Mouse (Mus musculus) telencephalon, adult 2 months (tissue): ENCODE data around the gene Tle6.

Experiments
- DNase-seq: peaks from one replicate; pipeline ENCODE4 v3.0.0-alpha.2; 2011; ENCODE audit warnings: low read depth, low spot score

Tle6 gene

DNA sequence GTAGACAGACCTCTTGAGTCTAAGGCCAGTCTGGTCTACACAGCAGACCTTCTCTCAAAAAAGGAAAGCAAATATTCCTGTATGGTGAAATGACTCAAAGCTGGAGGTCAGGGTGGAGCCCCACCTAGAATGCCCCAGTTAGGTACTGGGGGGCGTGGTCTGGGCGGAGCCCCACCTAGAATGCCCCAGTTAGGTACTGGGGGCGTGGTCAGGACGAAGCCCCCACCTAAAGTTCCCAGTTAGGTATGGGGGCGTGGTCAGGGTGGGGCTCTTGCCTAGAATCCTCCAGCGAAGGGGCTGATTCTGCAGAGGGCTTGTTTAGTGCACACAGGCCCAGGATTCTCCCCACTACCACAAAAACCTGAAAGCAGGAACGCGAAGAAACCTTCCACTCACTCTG is 22.6 kb upstream of the Tle6 start:
- no peak for DNase-seq

DNA sequence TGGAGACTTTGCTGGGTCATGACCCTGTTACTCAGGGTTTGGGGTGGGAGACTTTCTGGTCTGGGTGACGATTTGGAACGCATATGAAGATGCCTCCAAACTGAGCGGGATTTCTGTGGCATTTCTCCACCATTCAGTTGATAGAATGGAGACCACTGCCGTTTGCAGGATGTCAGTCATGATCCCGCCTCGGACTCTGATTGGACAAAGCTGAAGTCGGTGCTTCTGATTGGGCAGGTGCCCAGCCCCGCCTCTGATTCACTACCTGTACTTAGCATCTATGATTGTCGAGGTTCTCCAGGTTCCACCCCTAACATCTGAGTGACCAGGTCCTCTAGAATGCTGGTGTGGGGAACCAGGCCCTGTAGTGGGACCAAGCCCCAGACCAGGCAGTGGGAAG is 19.9 kb upstream of the Tle6 start:
- DNase-seq: no peak

DNA sequence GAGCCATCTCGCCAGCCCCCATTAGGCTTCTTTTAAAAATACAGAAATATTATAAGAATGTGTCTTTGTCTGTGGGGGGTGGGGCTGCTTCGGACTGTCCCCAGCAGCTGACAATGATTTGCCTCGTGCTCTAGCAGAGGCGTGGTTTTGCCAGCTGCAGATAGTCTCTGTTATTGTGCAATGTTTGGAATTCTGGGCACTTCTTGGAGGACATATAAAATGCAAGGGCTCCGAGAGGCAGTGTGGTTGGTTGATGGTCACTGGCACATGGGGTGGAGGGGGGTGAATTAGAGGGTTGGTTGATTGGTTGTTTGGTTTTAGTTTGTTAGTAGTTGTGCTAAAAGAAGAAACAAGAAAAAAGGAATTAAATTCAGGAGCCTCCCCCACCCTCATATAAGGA is 19.1 kb upstream of the Tle6 start:
- no peak for DNase-seq

DNA sequence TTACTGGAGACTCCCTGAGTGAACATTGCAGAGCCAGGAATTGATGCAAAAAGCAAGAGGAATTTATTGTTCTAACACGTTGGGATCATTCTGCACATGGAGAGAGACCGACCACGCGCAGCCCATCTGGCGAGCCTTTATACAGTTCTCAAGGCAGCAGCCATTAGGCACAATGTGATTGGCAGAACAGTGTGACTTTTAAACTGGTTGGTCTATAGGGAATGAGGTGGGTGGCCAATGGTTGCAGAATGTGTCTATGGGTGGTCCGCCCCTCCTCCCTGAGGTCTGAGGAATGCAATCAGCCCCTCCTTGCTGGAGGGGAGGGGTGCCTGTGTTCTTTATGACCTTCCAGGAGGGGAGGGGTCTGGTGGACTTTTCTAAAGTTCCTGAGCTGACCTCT is 14.6 kb upstream of the Tle6 start:
- DNase-seq: no peak

DNA sequence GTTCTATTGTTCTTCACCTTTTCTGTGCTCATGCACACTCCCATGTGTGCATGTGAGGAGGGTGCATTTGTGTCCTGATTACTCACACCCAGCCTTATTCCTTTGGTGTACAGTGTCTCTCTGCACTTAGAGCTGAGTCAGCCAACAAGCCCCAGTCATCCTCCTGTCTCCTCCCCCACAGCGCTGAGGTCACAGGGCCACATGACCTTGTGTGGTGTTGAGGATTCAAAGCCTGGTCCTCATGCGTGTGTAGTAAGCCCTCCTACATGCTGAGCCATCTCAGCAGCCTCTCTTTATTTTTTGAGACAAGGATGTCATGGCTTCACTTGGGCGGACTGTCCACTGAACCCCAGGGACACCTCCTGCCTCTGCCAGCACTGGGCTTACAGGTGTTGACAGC is 11.9 kb upstream of the Tle6 start:
- DNase-seq: no peak

DNA sequence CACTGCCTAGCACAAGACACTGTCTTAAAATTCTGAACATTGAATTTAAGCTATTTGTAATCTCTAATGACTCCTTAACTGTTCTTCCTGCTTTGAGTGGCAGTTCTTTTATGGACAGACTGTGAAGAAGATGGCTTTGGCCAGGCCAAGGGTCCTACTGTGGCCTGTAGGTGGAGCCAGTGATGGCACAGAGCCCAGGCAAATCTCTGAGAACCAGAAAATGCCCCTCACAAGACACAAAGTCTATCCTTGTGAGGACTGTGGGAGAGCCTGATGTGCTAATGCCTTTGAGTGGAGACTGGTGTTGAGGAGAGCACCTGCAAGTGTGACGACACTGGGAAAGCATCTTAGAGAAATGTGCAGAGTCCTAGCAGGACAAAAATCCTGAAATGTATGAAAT is 7.4 kb upstream of the Tle6 start:
- DNase-seq: no peak

DNA sequence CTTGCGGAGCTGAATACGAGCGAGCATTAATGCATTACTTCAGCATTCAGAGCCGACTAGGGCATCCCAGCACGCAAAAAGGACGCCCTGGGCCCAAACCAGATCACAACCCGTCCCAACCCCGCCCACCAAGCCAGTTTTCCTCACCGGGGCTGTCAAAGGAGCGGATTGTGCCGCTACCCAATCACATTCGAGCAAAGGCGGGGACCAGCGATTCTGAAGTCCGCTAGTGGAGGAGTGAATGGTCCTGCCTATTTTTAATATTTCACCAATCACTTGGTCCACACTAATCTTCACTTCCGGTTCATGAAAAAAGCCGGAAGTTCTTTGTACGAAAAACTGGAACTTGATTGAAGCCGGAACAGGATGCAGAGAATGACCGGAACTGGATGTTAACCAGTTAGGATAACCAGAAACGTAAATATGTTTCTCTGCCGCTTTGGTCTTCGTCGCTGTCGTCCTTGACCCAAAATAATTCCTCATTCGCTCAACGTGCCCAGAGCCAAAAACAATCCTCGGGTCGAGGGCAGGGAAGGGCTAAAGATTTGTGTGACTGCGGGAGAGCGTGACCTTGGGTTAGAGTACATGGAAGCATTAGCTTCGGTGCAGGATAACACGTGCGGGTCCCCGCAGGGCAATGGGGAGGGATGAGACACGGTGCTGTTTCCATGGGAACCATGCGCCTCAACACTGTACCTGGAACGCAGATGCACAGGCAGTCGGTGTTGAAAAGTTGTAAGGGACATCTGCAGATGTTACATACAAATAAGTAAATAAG is 5.3 kb upstream of the Tle6 start, which contains the start of gene BC025920:
TSS of gene BC025920 (plus strand) at position 297 of the 778 bp plus-strand sequence.
- peak; percentile 99 for DNase-seq

DNA sequence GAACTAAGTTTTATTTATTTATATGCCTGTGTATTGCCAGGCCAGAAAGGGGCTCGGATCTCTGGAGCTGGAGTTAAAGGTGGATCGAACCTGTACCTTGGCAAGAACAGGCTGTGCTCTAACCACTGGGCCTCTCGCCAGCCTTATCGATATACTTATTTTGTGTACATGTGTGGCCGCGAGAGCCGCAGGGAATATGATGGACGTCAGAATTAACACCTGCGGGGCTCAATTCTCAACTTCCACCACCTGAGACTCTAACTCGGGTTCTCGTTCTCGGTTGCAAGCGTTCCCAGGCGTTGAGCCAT is 4.7 kb upstream of the Tle6 start:
- no peak for DNase-seq

DNA sequence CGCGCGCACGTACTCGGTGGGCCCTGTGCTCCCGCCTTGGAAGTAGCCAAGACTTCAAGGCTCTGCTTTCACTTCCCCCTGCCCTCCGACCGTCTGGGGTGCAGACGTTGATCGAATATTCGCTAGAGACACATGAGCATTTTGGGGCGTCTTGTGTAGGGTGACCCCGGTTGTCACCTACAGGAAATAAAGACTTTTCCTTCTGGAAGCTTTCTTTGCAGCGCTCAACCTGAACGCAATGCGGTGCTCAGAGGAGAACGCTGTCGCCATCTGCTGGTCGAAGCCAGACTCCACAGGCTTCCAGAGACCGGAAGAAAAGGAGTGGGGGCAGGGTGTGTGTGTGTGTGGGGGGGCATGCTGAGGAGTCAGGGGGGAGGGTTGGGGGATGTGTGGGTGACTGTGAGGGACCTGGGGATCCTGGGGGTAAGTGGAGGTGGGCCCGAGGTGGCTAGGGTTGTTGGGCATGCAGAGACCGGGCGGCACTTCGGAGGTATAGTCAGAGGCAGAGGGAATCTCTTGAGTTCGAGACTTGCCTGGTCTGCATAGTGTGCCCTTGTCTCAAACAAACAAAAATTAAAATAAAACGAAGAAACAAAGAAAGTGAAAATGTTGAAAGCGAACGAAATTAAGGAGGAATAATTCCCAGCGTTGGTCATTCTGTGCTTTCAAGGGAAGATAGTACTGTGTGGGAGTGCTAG is 4.2 kb upstream of the Tle6 start:
- peak; percentile 67 for DNase-seq

DNA sequence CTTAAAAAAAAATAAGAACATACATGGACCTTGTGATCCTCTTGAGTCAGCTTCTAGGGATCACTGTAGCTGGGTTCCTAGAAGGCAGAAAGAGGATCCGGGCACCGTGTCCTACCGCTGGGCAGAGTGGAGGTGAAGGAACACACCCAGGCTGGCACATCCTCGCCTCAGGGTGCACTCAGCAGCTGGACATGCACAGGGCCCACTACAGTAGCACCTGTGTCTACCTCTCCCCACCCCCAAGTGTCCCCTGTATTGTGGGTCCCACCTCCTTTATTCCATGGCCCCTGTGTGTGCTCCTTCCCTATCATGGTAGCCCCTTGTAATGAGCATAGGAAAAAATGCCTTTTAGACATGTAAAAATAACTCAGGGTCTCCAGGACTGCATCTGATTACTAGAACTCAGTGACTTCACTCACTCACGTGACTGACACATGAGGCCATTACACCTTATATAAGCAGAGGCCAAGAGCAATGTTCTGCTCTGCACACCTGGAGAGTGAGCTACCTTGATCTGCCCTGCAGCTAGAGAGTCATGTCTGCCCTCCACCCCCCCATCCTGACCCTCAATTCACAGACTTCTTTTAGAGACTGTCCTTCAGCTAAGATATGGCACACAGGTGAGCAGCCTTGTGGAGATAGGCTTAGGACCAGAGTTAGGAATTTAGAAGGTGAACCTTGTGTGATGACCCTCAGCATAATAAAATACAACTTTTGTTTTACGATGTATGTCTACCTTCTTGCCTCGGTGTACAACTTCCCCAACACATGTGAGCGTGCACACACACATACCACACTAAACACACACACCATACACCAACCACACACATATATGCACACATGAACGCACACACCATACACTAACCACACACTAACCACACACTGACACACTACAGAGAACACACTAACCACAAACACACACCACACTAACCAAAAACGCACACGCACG is 3.4 kb upstream of the Tle6 start:
- no peak for DNase-seq

DNA sequence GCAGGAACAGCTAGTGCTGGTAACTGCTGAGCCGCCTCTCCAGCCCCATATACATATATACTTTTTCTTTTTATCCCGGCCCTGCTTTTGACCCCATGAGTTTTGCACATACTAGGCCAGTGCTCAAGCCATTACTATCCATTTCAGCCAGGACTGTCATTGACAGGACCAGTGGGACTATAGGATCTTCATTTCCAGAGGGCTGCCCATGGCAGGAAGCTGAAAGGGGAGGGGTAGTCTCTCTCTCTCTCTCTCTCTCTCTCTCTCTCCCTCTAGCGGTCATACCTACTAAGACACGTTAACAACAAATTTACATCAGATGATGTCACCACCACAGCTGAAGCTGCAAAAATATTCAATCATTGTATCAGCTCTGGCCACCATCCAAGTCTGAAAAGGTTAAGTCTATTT is 1.9 kb upstream of the Tle6 start:
- no peak for DNase-seq

DNA sequence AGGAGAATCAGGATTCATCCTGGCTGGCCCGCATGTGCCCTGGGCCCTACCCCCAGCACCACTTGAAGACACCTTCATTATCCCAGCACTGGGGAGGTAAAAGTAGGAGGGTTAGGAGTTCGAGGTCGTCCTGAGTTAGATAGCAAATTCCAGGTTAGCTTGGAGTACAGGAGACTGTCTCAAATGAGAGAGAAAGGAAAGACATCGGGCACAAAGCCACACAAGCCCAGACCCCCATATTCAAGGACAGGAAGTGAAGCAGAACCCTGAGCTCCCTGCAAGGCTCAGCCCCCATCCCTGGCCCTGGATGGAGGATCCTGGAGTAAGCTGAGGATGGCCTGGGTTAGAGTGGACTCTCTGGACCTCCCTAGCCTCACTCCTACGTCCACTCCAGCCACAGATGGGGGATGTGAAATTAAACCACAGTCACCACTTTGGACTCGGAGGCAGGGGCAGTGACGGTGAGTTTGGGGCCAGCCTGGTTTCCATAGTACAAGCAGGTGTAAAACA is 578 bp upstream of the Tle6 start:
- DNase-seq: no peak

DNA sequence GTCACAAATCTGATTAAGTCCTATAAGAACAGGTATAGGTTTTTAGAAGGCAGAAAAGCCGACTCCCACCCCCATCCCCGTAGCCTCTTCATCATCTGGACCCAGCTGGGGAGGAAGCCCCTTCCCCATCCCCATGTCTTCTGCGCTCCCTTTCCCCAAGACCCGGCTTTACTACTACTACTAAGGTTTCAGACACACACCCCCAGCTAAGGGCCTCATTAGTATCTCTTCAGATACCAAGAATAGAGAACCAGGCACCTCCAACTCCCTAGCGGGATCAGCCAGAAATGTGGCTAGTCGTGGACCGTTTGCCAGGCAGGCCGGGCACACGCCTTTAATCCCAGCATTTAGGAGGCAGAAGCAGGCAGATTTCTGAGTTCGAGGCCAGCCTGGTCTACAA is 777 bp downstream of the Tle6 start:
- no peak for DNase-seq

DNA sequence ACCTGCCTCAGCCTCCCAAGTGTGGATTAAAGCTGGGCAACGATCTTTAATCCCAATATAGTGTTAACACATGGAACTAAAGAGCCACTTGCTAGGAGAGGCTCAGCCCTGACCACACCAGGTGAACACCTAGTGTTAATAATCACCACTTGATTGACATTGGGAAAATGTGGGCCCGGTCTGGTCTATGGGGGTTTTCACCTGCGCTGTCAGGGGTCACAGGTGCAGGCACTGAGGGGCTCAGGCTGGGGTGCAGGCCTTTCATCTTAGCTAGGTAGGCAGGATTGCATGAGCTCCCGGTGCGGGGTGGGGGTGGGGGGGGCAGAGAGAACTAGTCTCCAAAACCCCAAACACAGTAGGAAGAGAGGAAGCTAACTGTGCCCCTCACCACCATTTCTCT is 1.2 kb downstream of the Tle6 start:
- no peak for DNase-seq

DNA sequence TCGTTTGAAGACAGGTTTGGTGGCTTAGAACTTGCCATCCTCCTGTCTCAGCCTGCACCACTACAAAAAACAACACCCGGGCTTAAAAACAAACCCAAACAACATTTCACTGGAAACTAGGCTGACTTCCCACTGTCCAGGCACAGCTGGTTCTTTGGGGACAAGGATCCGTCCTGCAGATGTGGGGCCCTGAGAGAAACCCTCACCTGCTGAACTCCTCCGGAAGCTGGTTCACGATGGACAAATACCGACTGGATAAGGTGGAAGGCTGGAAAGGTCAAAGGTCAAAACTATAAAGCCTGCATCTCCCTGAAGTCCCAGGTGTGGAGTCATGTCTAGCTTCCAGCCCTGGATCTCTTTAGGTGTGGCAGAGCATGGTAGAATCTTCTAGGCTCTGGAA is 2.0 kb downstream of the Tle6 start:
- DNase-seq: no peak

DNA sequence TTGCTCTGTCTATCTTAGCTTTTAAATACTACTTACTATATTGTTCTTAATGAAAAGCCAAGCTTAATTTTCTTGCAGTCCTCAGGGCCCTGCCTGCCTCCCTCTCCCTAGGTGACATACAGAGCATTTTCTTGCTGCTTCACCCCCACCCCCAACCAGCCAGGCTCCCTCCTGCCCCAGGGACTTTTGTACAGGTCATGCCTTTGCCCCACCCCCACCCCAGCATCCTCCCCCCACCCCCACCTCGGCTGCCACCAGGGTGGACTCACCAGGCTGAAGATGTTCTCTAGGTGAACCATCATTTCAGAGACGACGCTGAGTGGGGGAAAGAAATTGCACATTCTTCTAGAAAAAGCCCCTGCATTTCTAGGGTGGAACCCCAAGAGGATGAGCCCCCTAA is 2.5 kb downstream of the Tle6 start:
- no peak for DNase-seq

DNA sequence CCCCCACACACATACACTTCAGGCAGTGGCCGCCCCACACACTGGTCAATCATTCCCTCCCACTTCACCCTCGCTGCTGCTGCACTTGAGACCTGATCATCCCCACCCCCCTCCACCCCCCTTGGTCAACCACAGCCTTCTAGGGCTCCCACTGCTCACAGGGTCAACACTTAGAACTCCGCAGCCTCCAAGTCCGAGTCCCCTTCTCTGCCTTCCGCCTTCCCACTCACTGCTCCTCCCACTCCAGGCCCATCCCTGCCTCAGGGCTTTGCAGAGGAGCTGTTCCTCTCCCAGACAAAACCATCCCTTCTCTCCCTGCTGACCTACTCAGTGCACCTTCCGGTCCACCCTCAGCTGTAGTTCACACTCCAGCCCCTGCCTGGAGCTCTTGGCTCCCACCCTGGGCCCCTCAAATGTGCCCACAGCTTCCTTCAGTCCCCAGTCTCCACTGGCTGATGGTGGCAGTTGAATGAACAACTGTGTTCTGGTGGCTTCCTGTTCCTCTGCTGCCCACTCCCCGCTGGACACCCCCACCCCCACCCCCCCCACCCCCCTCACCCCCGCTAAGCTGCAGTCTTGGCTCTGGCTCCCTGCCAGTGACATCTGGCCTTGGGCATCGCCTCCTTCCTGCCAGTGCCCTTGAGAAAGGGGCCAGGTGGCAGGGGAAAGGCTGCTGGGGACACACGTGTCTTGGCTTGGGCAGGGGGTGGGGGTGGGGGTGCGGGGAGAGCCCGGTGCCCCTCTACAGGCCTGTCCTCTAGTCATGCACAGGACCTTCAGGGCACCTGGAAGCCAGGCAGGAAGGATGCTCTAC is 3.5 kb downstream of the Tle6 start:
- DNase-seq: no peak

DNA sequence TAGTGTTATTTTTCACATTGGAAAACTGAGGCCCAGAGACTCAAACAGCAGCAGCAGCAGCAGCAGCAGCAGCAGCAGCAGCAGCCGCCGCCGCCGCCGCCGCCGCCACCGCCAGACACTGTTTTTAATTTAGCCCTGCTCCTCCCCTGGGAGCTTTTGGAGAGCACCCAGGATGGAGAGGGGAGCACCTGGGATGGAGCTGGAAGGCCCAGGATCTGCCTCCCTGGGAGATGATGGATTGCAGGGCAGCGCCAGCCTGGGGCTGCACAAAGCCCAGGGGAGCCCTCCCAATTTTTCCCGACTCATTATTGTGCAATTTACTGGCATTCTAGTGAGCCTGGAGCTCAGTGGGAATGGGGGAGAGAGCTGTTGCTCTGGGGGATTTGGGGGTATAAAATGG is 4.3 kb downstream of the Tle6 start:
- no peak for DNase-seq

DNA sequence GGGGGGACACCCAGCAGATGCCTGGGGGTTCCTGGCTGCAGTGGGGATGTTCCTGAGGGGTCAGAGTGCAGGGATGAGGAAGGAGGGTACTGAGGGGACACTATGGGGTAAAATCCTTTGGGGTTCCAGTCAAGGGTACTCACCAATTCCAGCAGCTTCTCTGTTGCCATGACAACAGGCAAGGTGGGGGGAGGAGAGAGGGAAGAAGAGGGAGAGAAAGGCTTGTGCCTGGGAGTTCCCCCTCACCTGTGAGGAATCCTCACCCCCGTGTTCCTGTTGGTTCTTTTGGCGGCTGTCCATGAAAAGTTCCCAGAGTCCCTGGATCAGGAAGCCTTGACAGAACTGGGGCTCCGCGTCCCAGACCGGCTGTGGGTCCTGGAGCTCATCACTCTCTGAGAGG is 5.3 kb downstream of the Tle6 start:
- no peak for DNase-seq

DNA sequence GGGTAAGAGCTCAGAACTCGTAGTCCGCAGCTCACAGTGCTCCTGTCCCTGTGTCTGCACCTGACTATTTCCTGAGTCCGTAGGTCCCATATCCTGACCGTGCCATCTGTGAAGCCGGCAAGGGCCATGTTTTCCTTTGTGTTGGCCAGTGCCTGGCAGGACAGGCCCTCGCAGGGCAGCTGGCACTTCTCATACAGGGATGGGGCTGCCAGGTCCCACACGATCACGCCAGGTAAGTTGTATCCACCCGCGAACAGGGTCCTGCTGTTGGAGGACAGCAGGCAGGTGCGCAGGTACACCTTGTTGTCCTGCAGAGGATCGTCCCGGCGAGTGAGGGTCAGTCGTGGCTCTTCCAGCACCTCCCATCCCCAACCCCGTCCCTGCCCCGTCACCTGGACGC is 6.9 kb downstream of the Tle6 start:
- DNase-seq: no peak

DNA sequence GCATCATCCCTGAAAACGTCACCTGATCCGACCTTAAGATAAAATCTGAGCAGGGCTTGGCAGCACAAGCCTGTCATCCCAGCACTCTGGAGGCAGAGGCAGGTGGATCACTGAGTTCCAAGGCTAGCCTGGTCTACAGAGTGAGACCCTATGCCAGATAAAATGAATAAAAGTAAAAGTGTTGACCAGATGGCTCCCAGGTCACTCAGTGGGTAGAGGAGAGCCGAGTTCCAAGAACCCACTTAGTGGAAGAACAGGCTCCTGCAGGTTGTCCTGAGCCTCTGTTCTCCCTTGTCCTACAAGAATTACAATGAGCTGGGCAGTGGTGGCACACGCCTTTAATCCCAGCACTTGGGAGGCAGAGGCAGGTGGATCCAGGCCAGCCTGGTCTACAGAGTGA is 7.7 kb downstream of the Tle6 start:
- DNase-seq: no peak
